ENCODE assay signal across 8 mouse cellular contexts in the genomic region with DNA sequence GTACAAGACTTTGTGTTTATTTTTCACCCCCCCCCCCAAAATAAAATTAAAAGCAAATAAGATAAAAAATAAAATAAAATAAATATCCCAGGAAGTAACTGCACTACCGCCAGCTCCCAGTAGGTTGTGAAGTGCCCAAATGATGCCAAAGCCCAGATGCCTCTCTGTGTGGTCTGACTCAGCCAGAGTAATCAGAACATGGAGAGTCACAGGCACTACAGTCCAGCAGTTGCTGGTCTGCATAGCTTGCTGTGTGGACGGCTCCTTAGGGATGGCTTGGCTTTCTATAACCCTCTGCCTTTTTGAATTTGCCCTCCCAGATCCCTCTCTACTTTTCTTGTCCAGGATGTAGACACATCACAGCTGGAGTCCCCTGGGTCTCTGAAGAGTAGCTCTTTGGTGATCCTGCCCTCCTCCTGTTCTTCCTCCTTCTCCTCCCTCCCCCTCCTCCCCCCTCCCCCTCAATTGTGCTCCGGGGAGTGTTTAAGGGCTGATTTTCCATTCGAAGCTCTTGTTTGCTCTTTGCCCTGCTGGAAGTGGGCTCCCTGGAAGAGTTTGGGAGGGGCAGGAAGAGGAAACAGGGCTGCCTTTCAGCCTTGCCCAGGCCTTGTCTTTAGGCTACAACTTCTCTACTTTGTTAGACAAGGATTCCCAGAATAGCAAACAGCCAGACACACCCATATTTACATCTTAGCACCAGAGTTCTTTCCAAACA.
DNase-seq lines count a peak whose midpoint lies in the region; ATAC-seq and TF ChIP-seq lines count a peak whose summit lies in the region.

No protein-coding gene starts in this region.

- H3K9ac ChIP-seq in forebrain, embryonic 12.5 days: no peak overlapping the region
- no peak overlapping the region for H3K9ac ChIP-seq in forebrain, embryonic 13.5 days
- no peak overlapping the region for H3K9ac ChIP-seq in heart, embryonic 15.5 days
- no peak overlapping the region for H3K9ac ChIP-seq in lung, postnatal 0 days (replicated peaks; ENCODE audit: low read depth)

- no peak for DNase-seq in Patski (ENCODE audit: low read depth, low spot score)
- DNase-seq in lung, postnatal 0 days (ENCODE audit: low spot score): peak; percentile 86
- DNase-seq in T-cell, adult 2 months (ENCODE audit: low spot score): no peak
- DNase-seq in urinary bladder, postnatal 25 days (ENCODE audit: low spot score): no peak
- DNase-seq in spleen, postnatal 14 days (ENCODE audit: low spot score in 2 of 2): no peak

- POLR2A ChIA-PET in Patski (lab: Charles Lee): no interaction called here

- no peak for ATAC-seq in forebrain, embryonic 12.5 days (ENCODE audit: low FRiP score)
- no peak for ATAC-seq in forebrain, embryonic 13.5 days
- ATAC-seq in Patski: peak; percentile 80
- ATAC-seq in heart, embryonic 15.5 days (replicated peaks; ENCODE audit: insufficient number of reproducible peaks, insufficient read depth, low FRiP score, low read depth): peak; percentile 47; the same call in 1 of the 2 replicates
- ATAC-seq in lung, postnatal 0 days: peak; percentile 93

- in situ Hi-C loops in Patski (cut with MboI; ENCODE audit: low pct_unique_long_range_greater_than_20kb): no loop called here

- H3K4me1 ChIP-seq in forebrain, embryonic 12.5 days: peaks cover 12% of the 10 kb centered on the region
- H3K4me1 ChIP-seq in forebrain, embryonic 13.5 days: peaks cover 28% of the 10 kb centered on the region
- H3K4me1 ChIP-seq in heart, embryonic 15.5 days (replicated peaks): peaks cover 7% of the 10 kb centered on the region
- no peaks in the 10 kb centered on the region for H3K4me1 ChIP-seq in lung, postnatal 0 days (ENCODE audit: insufficient read depth, low read depth, low read length)

- peaks cover 12% of the 10 kb centered on the region for H3K36me3 ChIP-seq in forebrain, embryonic 12.5 days (replicated peaks)
- H3K36me3 ChIP-seq in forebrain, embryonic 13.5 days (ENCODE audit: poor library complexity, severe bottlenecking): peaks cover 12% of the 10 kb centered on the region
- no peaks in the 10 kb centered on the region for H3K36me3 ChIP-seq in heart, embryonic 15.5 days
- H3K36me3 ChIP-seq in lung, postnatal 0 days (ENCODE audit: insufficient read depth, low read length): 0 out of 2 replicates have a peak, but pooled peaks cover 2% of the 10 kb centered on the region

- TF ChIP-seq CTCF in Patski (IDR thresholded peaks at IDR 0.05): peak; percentile 42
- TF ChIP-seq CTCF in lung, postnatal 0 days (IDR thresholded peaks at IDR 0.05): peak; percentile 67

- H3K27me3 ChIP-seq in forebrain, embryonic 12.5 days: no peaks in the 10 kb centered on the region
- H3K27me3 ChIP-seq in forebrain, embryonic 13.5 days: no peaks in the 10 kb centered on the region
- H3K27me3 ChIP-seq in Patski: no peaks in the 10 kb centered on the region
- H3K27me3 ChIP-seq in heart, embryonic 15.5 days: no peaks in the 10 kb centered on the region
- no peaks in the 10 kb centered on the region for H3K27me3 ChIP-seq in lung, postnatal 0 days (replicated peaks; ENCODE audit: insufficient read depth, low read length)

- CTCF ChIA-PET in Patski (lab: Charles Lee): interaction anchor here (0.9 to 1.5 kb wide), 4 partner anchors 9 to 662 kb away, joined by 3 to 4 read pairs (median 3); no protein-coding TSS in a partner anchor

- H3K9me3 ChIP-seq in forebrain, embryonic 12.5 days: no peaks in the 10 kb centered on the region
- H3K9me3 ChIP-seq in forebrain, embryonic 13.5 days (replicated peaks): no peaks in the 10 kb centered on the region
- H3K9me3 ChIP-seq in heart, embryonic 15.5 days (replicated peaks): no peaks in the 10 kb centered on the region
- no peaks in the 10 kb centered on the region for H3K9me3 ChIP-seq in lung, postnatal 0 days (ENCODE audit: low read length)

- no peak overlapping the region for H3K4me2 ChIP-seq in forebrain, embryonic 12.5 days
- H3K4me2 ChIP-seq in forebrain, embryonic 13.5 days: no peak overlapping the region
- no peak overlapping the region for H3K4me2 ChIP-seq in heart, embryonic 15.5 days
- H3K4me2 ChIP-seq in lung, postnatal 0 days (replicated peaks; ENCODE audit: low read depth, low read length): no peak overlapping the region

- 22% methylated on average over 4 of the region's 4 CpGs for WGBS in forebrain, embryonic 12.5 days
- 16% methylated on average over 4 of the region's 4 CpGs for WGBS in forebrain, embryonic 13.5 days
- WGBS in heart, embryonic 15.5 days: 31% methylated on average over 4 of the region's 4 CpGs
- WGBS in lung, postnatal 0 days: 23% methylated on average over 4 of the region's 4 CpGs

- H3K4me3 ChIP-seq in forebrain, embryonic 12.5 days (replicated peaks): no peak overlapping the region
- no peak overlapping the region for H3K4me3 ChIP-seq in forebrain, embryonic 13.5 days
- H3K4me3 ChIP-seq in heart, embryonic 15.5 days: no peak overlapping the region
- no peak overlapping the region for H3K4me3 ChIP-seq in lung, postnatal 0 days (ENCODE audit: low read depth, low read length)

- 0 out of 2 replicates have a peak overlapping the region, but pooled peaks have one; percentile 9 for H3K27ac ChIP-seq in forebrain, embryonic 12.5 days
- no peak overlapping the region for H3K27ac ChIP-seq in forebrain, embryonic 13.5 days
- H3K27ac ChIP-seq in heart, embryonic 15.5 days: peak overlapping the region; percentile 59
- H3K27ac ChIP-seq in lung, postnatal 0 days (ENCODE audit: low read length): peak overlapping the region; percentile 76

- TF ChIP-seq EP300 in lung, postnatal 0 days (IDR thresholded peaks at IDR 0.05): peak; percentile 89

Comparison
In these comparisons a context has a peak if more than half of its experiments do, and no peak if none do; other contexts are left out.
1. ATAC-seq: peak in Patski (single experiment), heart, embryonic 15.5 days (single experiment) and lung, postnatal 0 days (single experiment); none in forebrain, embryonic 12.5 days (single experiment) and forebrain, embryonic 13.5 days (single experiment).